Mouse (Mus musculus) ES-E14 (cell line): Measurements from ENCODE around the gene Cd9. TPM values are rescaled to one million over a fixed set of nuclear protein-coding genes. Genes with fewer than 3 reads are reported as not detected.

Source experiments
- DNase-seq: peaks from one replicate; pipeline ENCODE4 v3.0.0-alpha.2; 2013; ENCODE audit warnings: low read depth, low spot score
- H3K27ac ChIP-seq: 2 replicates; pipeline ENCODE4 v1.5.1; 2012; ENCODE audit warnings: low read depth, mild to moderate bottlenecking, low read length, moderate library complexity, mixed read lengths; ENCODE audit not compliant: poor library complexity, insufficient read depth, severe bottlenecking
- H3K36me3 ChIP-seq: 2 replicates; pipeline ENCODE4 v1.6.1; 2012; ENCODE audit warnings: mild to moderate bottlenecking, low read length, moderate library complexity, mixed read lengths; ENCODE audit not compliant: control insufficient read depth, poor library complexity, insufficient read depth, severe bottlenecking
- H3K4me1 ChIP-seq, 2 experiments: fragments of 150-350 bp in 1 of 2; sonication (generic) in 1 of 2; 2 replicates each; pipeline ENCODE4 v1.6.1; 2012; ENCODE audit warnings: low read length in 2 of 2, mild to moderate bottlenecking in 1 of 2, mixed read lengths in 1 of 2; ENCODE audit not compliant: control insufficient read depth in 2 of 2, insufficient read depth in 2 of 2, poor library complexity in 1 of 2
- H3K4me3 ChIP-seq, 2 experiments: fragments of 150-350 bp in 1 of 2; sonication (generic) in 1 of 2; 2 replicates each; pipeline ENCODE4 v1.5.1; 2012; ENCODE audit warnings: low read length in 2 of 2, low read depth in 1 of 2, mild to moderate bottlenecking in 1 of 2, mixed read lengths in 1 of 2; ENCODE audit not compliant: insufficient read depth in 1 of 2, poor library complexity in 1 of 2, severe bottlenecking in 1 of 2
- H3K9ac ChIP-seq: 2 replicates; pipeline ENCODE4 v1.6.1; 2012; ENCODE audit warnings: low read depth, mild to moderate bottlenecking, low read length, mixed read lengths; ENCODE audit not compliant: poor library complexity, insufficient read depth, severe bottlenecking
- H3K9me3 ChIP-seq: fragments of 150-350 bp; sonication (generic); 2 replicates; pipeline ENCODE4 v1.6.1; 2012; ENCODE audit warnings: low read depth, mild to moderate bottlenecking, low read length; ENCODE audit not compliant: control insufficient read depth, insufficient read depth
- CHD2 ChIP-seq: IDR thresholded peaks from 2 replicates; pipeline ENCODE4 v1.6.1; 2014; ENCODE audit warnings: mild to moderate bottlenecking, low read depth, low read length, inconsistent platforms
- HCFC1 ChIP-seq: IDR thresholded peaks from 2 replicates; pipeline ENCODE4 v1.6.1; 2012; ENCODE audit warnings: low read length, inconsistent platforms, borderline replicate concordance; ENCODE audit not compliant: insufficient read depth
- MAFK ChIP-seq: IDR thresholded peaks from 2 replicates; pipeline ENCODE4 v1.6.1; 2014; ENCODE audit warnings: mild to moderate bottlenecking, low read depth, low read length, inconsistent platforms; ENCODE audit not compliant: insufficient read depth
- ZC3H11A ChIP-seq: IDR thresholded peaks from 2 replicates; pipeline ENCODE4 v1.6.1; 2012; ENCODE audit warnings: low read depth, mild to moderate bottlenecking, inconsistent platforms, low read length, borderline replicate concordance
- ZNF384 ChIP-seq: IDR thresholded peaks from 2 replicates; pipeline ENCODE4 v1.6.1; 2012; ENCODE audit warnings: low read depth, low read length, inconsistent platforms
- in situ Hi-C, 2 experiments: fragments of 600-800 bp; cut with MboI; formaldehyde crosslinking; loops; one replicate each; pipeline ENCODE4 v1.15.1; 2025; ENCODE audit warnings: low sequenced_read_pairs in 2 of 2, inconsistent platforms in 1 of 2; ENCODE audit not compliant: unreplicated experiment in 2 of 2
- total RNA-seq: library from RNA; depleted of rRNA; stranded (reverse); fragments of 300-350 nt; gene quantifications from 2 replicates; pipeline ENCODE4 v1.2.3, GENCODE M21; 2012; rRNA removed

Cd9 gene
- total RNA-seq, 1 experiment = 228 TPM

DNA sequence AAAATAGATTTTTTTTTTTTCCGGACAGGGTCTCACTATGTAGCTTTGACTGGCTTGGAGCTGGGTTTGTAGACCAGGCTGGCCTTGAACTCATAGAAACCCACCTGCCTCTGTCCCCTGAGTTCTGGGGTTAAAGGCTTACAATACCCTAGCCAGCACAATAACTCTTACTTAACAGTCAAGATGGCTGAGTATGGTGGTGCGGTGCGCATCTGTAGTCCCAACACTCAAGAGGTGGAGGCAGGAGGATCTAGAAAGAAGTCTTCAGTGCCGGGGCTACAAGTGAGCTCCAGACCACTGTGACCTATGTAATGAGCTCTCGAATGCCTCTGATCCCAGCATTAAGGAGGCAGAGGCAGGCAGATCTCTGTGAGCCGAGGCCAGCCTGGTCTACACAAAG, 82.9 kb downstream of the Cd9 start:
- no peak overlapping the region; the same call in 1 of the 2 replicates for H3K9ac ChIP-seq
- peaks cover 0 to 5% of the 10 kb centered on the region in 2 experiments; a peak in 1 of 4 replicates for H3K4me1 ChIP-seq
- H3K36me3 ChIP-seq = no peaks in the 10 kb centered on the region
- H3K27ac ChIP-seq = peak overlapping the region; percentile 87
- no peak for TF ChIP-seq MAFK
- TF ChIP-seq CHD2 = no peak
- TF ChIP-seq ZC3H11A = no peak
- TF ChIP-seq ZNF384 = no peak
- TF ChIP-seq HCFC1 = no peak
- DNase-seq = no peak
- no peak overlapping the region for H3K4me3 ChIP-seq
- in situ Hi-C loops = no loop called here
- H3K9me3 ChIP-seq = no peaks in the 10 kb centered on the region

GRCm38 (mm10) chr6:125410995-125411547, 83.5 kb downstream of the Cd9 start:
- in situ Hi-C loops = no loop called here
- DNase-seq = peak; percentile 81
- peak overlapping the region; percentile 32 to 51 for H3K4me3 ChIP-seq
- H3K4me1 ChIP-seq = peaks cover 0 to 5% of the 10 kb centered on the region in 2 experiments; a peak in 1 of 4 replicates
- no peaks in the 10 kb centered on the region for H3K9me3 ChIP-seq
- H3K36me3 ChIP-seq = no peaks in the 10 kb centered on the region
- TF ChIP-seq ZC3H11A = no peak
- TF ChIP-seq CHD2 = no peak
- no peak for TF ChIP-seq HCFC1
- H3K9ac ChIP-seq = peak overlapping the region; percentile 61
- H3K27ac ChIP-seq = peak overlapping the region; percentile 87

DNA sequence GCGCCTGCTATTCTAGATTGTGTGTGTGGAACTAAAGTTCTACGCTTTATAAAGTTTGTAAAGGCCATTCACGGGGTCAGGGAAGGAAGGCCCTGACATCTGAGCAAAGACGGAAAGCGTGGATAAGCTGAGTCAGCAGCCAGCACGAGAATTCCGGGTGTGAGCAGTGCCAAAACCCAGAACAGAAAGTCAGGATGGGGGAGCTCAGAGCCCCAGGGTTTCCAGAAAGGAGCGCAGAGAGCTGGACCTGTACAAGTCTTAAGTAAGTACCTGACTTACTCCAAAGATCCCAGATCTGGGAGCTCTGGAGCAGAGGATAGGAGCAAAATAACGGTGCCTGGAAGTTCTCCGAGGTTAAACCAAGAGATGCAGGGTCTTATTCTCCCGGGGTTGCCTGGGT, 84.0 kb downstream of the Cd9 start:
- Histone ChIP-seq H3K36me3 (no peaks in the 10 kb centered on the region), H3K9me3 (no peaks in the 10 kb centered on the region), H3K4me3 (peak overlapping the region; percentile 32 to 51), H3K27ac (peak overlapping the region; percentile 87), H3K4me1 (peaks cover 0 to 9% of the 10 kb centered on the region in 2 experiments; a peak in 2 of 4 replicates), H3K9ac (peak overlapping the region; percentile 61)
- TF ChIP-seq HCFC1 (no peak), MAFK (peak; percentile 93)
- no peak for DNase-seq
- in situ Hi-C loops = no loop called here

Other genes starting within 250 kb of the Cd9 start
- 53.3 and 84.8 TPM in 2 replicates for gene Tuba3a, start 208.7 kb downstream of the Cd9 start, total RNA-seq
- 8.7 and 14.3 TPM in 2 replicates for gene Ltbr, start 180.9 kb downstream of the Cd9 start, total RNA-seq
- gene Scnn1a, start 174.1 kb downstream of the Cd9 start, total RNA-seq = 0.11 and 0.31 TPM in 2 replicates
- 6.1 and 7.7 TPM in 2 replicates for gene Tnfrsf1a, start 145.4 kb downstream of the Cd9 start, total RNA-seq
- 1.1 and 1.5 TPM in 2 replicates for gene Plekhg6, start 114.0 kb downstream of the Cd9 start, total RNA-seq
- 3.0 and 6.8 TPM in 2 replicates for gene Vwf, start 52.0 kb upstream of the Cd9 start, total RNA-seq
- 0.21 and 0.27 TPM in 2 replicates for gene Ano2, start 195.6 kb upstream of the Cd9 start, total RNA-seq